Mouse (Mus musculus): ENCODE measurements around the gene Lpin3.

Lpin3 gene

GRCm38 (mm10) chr2:160880453-160881195, at the start of gene Lpin3:
Gene Lpin3, plus strand, starts transcription at chr2:160880670.
- no peak for DNase-seq (ENCODE audit: low spot score)

DNA sequence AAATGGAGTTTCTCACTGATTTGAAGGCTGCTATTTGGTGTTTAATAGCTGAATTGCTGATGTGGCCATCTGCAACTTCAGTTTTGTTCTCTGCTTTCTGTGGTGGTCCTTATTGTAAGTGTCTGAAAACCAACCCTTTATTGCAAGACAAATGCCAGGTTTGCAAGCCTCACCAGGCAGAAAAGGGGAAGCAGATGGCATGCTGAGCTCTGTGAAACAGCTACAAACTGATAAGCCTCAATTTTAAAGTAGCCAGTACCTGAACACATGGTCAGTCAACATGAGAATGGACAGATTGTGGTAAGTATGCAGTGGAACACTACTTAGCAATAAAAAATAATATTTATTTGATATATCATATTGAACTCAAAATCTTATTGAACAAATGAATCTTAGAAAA, 39.6 kb upstream of the Lpin3 start:
- DNase-seq (ENCODE audit: low spot score), result no peak

- no peak for DNase-seq (ENCODE audit: low spot score)
These were observed 32.8 kb upstream of the Lpin3 start for GRCm38 (mm10) chr2:160847664-160848063.

DNA sequence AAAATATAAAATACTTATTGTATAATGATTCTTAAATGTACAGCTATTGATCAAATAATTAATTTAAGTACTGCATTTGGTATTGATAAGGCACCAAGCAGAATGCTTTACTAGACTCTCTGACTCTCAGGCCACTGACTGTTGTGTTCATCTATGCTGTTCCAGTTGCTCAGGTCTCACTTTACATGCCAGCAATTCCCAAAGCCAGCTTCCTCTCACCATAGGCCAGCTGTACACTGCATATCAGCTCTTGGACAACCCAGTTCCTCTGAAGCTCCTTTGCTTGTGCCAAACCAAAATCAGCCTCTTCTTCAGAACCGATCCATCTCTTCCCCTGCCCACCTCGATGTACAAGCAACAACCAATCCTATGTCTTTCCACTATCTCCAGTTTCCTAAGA, 32.3 kb upstream of the Lpin3 start:
- DNase-seq (ENCODE audit: low spot score), result no peak

GRCm38 (mm10) chr2:160849617-160850240, 30.7 kb upstream of the Lpin3 start:
- no peak for DNase-seq (ENCODE audit: low spot score)

GRCm38 (mm10) chr2:160850360-160850759, 30.1 kb upstream of the Lpin3 start:
- no peak for DNase-seq (ENCODE audit: low spot score)

DNA sequence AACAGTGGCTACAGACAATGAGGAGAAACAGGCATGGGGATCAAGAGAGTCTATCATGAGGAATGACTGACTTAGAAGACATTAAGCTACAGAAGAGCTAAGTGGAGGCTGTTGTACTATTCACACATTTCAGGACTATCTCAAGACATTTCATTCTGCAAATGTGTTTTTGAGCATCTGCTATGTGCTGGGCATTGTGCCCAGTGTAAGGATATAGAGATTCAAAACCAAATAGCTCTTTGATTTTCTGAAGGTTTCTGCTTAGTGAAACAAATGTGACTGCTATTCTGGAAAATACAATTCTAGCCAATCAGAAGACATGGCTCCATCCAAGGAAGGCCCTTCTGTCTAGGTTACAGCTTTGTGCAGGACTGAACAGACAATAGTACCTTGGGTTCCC, 25.8 kb upstream of the Lpin3 start:
- DNase-seq (ENCODE audit: low spot score), result no peak

DNA sequence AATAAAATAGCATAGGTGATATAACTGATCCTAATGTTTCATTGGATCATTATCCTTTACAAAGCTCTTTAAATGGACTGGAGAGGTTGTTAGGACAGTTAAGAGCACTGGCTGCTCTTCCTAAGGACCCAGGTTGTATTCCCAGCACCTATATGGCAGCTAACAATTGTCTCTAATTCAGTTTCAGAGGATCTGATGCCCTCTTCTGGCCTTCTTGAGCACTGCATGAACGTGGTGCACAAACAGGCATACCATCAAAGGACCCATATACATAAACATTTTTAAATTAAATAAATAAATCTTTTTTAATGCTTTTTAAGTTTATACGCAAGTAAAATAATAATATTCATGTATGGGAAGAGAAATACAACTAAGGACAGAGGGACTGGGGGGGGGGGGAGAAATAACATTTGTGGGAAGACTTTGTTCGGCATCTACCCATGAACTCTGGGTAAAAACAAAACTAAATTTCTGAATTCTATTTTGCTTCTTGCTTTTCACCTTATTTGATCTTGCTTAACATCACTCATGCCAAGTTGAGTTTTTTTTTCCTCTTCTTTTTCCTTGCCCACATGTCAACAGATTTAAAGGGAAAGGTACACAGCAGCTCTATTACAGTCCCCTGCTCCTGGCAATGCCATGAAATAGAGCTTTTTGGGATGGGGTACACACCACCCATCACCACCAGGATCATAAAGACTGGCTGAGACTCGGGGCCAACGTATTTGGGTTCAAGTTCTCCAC, 23.9 kb upstream of the Lpin3 start:
- DNase-seq (ENCODE audit: low spot score), result no peak

GRCm38 (mm10) chr2:160860363-160860762, 20.1 kb upstream of the Lpin3 start:
- no peak for DNase-seq (ENCODE audit: low spot score)

- no peak for DNase-seq (ENCODE audit: low spot score)
These were observed 16.4 kb upstream of the Lpin3 start for GRCm38 (mm10) chr2:160864112-160864511.

GRCm38 (mm10) chr2:160865266-160865665, 15.2 kb upstream of the Lpin3 start:
- DNase-seq (ENCODE audit: low spot score), result no peak

DNA sequence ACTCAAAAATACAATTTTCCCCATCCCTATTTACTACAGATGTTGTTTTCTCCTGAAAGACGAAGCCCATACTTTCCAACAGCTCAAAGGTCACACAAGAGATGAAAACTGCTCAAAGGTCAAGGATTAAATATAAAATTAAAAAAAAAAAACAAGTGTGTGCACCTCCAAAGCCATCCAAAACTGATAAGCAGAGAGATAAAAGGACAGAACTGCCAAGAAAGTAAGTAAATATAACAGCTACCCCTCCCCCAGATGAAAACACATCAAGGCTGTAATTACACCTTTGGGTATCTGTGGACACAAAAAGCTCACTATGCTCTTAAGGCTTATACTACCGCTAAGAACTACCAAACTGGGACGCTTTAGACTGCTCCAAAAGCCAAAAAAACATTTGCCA, 11.0 kb upstream of the Lpin3 start:
- DNase-seq (ENCODE audit: low spot score), result no peak

DNA sequence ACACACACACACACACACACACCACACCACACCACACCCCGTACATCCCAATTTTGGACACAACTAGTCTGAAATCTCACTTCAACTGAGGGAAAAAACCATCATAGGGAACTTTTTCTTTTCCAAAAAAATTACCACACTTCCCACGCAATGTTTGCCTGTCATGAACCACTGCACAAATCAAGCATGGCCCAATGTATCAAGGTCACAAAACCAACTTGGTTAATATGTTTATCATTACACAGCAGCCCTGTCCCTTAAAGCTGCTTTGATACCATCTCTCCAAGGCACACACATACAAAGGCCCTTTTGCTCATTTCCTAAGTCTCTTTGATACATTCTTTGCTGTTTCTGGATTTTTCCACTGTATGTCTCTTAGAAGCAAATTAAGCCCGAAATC, 9.2 kb upstream of the Lpin3 start:
- no peak for DNase-seq (ENCODE audit: low spot score)

- peak; percentile 40 for DNase-seq (ENCODE audit: low spot score)
These were observed 8.1 kb upstream of the Lpin3 start for GRCm38 (mm10) chr2:160872395-160872794.

- peak; percentile 95 for DNase-seq (ENCODE audit: low spot score)
These were observed 7.5 kb upstream of the Lpin3 start, which contains the start of gene Zhx3 for GRCm38 (mm10) chr2:160872890-160873382. Gene Zhx3, minus strand, starts transcription at chr2:160872998.

- DNase-seq (ENCODE audit: low spot score), result no peak
These were observed 6.1 kb upstream of the Lpin3 start for GRCm38 (mm10) chr2:160874231-160874877.

GRCm38 (mm10) chr2:160876115-160876514, 4.4 kb upstream of the Lpin3 start:
- no peak for DNase-seq (ENCODE audit: low spot score)

- DNase-seq (ENCODE audit: low spot score), result no peak
These were observed 1.1 kb downstream of the Lpin3 start for GRCm38 (mm10) chr2:160881462-160882101.

DNA sequence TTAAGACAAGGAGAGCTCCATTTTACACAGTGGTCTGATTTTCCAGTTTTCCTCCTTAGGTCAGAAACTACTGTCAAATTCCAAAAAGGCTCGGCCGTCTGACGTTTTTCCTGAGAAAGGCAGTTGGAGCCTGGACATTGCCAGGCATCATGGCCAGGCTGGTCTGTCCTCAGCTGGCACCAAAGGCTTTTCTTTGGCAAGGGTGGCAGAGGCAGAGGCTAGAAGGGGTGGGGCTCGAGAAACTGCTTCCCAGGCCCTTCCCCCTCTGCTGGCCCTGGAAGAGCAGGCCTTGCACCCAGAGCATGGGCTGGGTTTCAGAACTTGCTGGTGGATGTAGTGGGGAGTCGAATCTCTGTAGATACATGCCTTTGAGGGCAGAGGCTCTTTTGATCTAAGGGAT, 2.0 kb downstream of the Lpin3 start:
- DNase-seq (ENCODE audit: low spot score), result no peak

DNA sequence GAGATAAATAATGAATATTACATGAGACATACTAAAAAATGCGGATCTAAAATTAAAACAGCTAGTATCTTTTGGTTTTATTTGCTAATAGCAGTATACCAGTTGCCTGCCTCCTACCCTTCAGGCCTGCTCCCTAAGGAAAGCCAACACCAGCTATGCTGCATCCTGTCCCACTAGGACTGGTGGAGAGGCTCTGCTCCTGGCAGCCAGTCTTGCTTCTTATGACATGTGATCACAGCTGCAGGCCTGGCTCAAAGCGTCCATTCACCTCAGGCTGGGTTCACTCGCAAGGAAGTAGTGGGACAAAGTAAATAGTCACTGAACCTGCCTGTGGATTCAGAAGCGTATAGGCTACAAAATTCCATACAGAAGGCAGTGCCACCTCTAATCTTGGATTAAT, 3.4 kb downstream of the Lpin3 start:
- DNase-seq (ENCODE audit: low spot score), result no peak

DNA sequence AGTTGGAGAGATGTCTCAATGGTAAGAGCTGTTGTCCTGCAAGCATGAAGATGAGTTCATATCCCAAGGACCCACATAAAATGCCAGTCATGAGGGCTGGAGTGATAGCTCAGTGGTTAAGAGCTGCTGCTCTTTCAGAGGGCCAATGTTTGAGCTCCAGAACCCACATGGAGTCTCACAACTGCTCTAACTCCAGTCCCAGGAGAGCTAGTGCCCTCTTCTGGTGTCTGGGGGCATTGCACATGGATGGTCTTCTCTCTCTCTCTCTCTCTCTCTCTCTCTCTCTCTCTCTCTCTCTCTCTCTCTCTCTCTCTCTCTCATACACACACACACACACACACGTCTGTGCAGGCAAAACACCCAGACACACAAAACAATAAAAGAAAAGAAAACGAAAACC, 4.4 kb downstream of the Lpin3 start:
- peak; percentile 75 for DNase-seq (ENCODE audit: low spot score)

GRCm38 (mm10) chr2:160886221-160886620, 5.8 kb downstream of the Lpin3 start:
- DNase-seq (ENCODE audit: low spot score), result no peak
